Mouse (Mus musculus): ENCODE measurements at regions not wholly inside any gene's neighbourhood (a gene's known extent, or its start where the extent isn't known, plus 50 kb on each side); places are given as distances from the start of the nearest gene placed in this dataset.

GRCm38 (mm10) chr11:110702119-110702518 lies 265.7 kb upstream of the Kcnj16 start:
- no peak for ATAC-seq
- Histone ChIP-seq H3K9ac (ENCODE audit: low read depth, low read length) (no peak overlapping the region), H3K4me1 (ENCODE audit: control insufficient read depth, insufficient read depth, low read length) (no peaks in the 10 kb centered on the region), H3K27ac (ENCODE audit: low read length) (no peak overlapping the region), H3K27me3 (ENCODE audit: control insufficient read depth, insufficient read depth, low read depth, low read length) (no peaks in the 10 kb centered on the region), H3K9me3 (replicated peaks; ENCODE audit: control insufficient read depth, low read length, poor library complexity, severe bottlenecking) (no peaks in the 10 kb centered on the region), H3K36me3 (ENCODE audit: control insufficient read depth, insufficient read depth, low read length) (no peaks in the 10 kb centered on the region), H3K4me3 (ENCODE audit: low read depth, low read length) (no peak overlapping the region), H3K4me2 (ENCODE audit: low read length) (no peak overlapping the region)
- 97% methylated on average over 5 of the region's 5 CpGs for whole genome bisulfite sequencing

- 56% methylated on average over 2 of the region's 2 CpGs for WGBS
- no peaks in the 10 kb centered on the region for H3K4me1 ChIP-seq (ENCODE audit: control insufficient read depth, insufficient read depth, low read length)
- H3K4me3 ChIP-seq (ENCODE audit: low read depth, low read length) = no peak overlapping the region
- no peaks in the 10 kb centered on the region for H3K27me3 ChIP-seq (ENCODE audit: control insufficient read depth, insufficient read depth, low read depth, low read length)
- no peak overlapping the region for H3K4me2 ChIP-seq (ENCODE audit: low read length)
- no peak overlapping the region for H3K9ac ChIP-seq (ENCODE audit: low read depth, low read length)
- no peak for ATAC-seq
- no peaks in the 10 kb centered on the region for H3K9me3 ChIP-seq (replicated peaks; ENCODE audit: control insufficient read depth, low read length, poor library complexity, severe bottlenecking)
- no peaks in the 10 kb centered on the region for H3K36me3 ChIP-seq (ENCODE audit: control insufficient read depth, insufficient read depth, low read length)
- H3K27ac ChIP-seq (ENCODE audit: low read length) = no peak overlapping the region
Measured at GRCm38 (mm10) chr11:110703511-110703910, 264.3 kb upstream of the Kcnj16 start.

DNA sequence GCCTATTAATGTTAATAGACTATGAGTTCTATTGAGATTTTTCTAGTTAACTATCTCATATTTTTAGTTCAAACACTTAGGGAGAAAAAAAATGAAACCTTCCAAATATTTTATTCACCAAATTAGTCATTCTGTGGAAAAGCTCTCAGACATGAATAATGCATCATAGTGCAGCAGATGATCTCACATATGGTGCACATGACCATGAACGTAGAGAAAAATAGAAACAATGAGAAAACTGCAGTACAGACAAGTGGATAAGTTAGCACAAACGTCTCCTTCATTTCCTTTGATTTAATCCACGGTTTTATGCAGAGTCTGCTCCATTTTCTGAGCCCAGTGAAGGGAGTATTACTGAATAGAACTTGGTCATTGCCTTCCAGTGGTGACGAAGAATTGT lies 260.5 kb upstream of the Kcnj16 start:
- Histone ChIP-seq H3K4me3 (ENCODE audit: low read depth, low read length) (no peak overlapping the region), H3K27ac (ENCODE audit: low read length) (no peak overlapping the region), H3K9ac (ENCODE audit: low read depth, low read length) (no peak overlapping the region), H3K9me3 (replicated peaks; ENCODE audit: control insufficient read depth, low read length, poor library complexity, severe bottlenecking) (no peaks in the 10 kb centered on the region), H3K36me3 (ENCODE audit: control insufficient read depth, insufficient read depth, low read length) (no peaks in the 10 kb centered on the region), H3K4me2 (ENCODE audit: low read length) (no peak overlapping the region), H3K27me3 (ENCODE audit: control insufficient read depth, insufficient read depth, low read depth, low read length) (no peaks in the 10 kb centered on the region), H3K4me1 (ENCODE audit: control insufficient read depth, insufficient read depth, low read length) (no peaks in the 10 kb centered on the region)
- ATAC-seq = no peak
- 56% methylated on average over 4 of the region's 4 CpGs for WGBS

DNA sequence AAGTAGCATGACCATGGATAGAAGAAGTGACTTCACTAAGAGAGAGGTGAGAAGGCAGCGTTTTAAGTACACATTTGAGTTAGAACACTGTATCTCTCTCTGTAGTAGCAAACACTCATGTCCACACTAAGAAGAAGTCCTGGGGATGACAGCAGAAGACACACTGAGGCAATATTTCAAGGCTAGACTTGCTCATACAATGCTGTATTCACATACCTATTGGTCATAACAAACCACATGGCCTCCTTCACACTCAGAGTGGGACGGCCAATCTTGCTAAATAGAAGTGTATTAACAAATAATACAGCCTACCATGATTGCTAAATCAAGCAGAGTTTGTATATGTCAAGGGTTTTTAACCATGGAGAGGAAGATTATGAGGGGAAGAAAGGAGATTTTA lies 252.5 kb upstream of the Kcnj16 start:
- H3K36me3 ChIP-seq (ENCODE audit: control insufficient read depth, insufficient read depth, low read length) = no peaks in the 10 kb centered on the region
- no peaks in the 10 kb centered on the region for H3K9me3 ChIP-seq (replicated peaks; ENCODE audit: control insufficient read depth, low read length, poor library complexity, severe bottlenecking)
- 80% methylated on average over 2 of the region's 2 CpGs for WGBS
- H3K27ac ChIP-seq (ENCODE audit: low read length) = no peak overlapping the region
- no peak overlapping the region for H3K4me3 ChIP-seq (ENCODE audit: low read depth, low read length)
- no peaks in the 10 kb centered on the region for H3K4me1 ChIP-seq (ENCODE audit: control insufficient read depth, insufficient read depth, low read length)
- no peak overlapping the region for H3K4me2 ChIP-seq (ENCODE audit: low read length)
- H3K9ac ChIP-seq (ENCODE audit: low read depth, low read length) = no peak overlapping the region
- no peak for ATAC-seq
- no peaks in the 10 kb centered on the region for H3K27me3 ChIP-seq (ENCODE audit: control insufficient read depth, insufficient read depth, low read depth, low read length)

- WGBS = 76% methylated on average over 1 of the region's 1 CpGs
- Histone ChIP-seq H3K4me1 (ENCODE audit: control insufficient read depth, insufficient read depth, low read length) (no peaks in the 10 kb centered on the region), H3K9ac (ENCODE audit: low read depth, low read length) (no peak overlapping the region), H3K4me3 (ENCODE audit: low read depth, low read length) (no peak overlapping the region), H3K27me3 (ENCODE audit: control insufficient read depth, insufficient read depth, low read depth, low read length) (no peaks in the 10 kb centered on the region), H3K27ac (ENCODE audit: low read length) (no peak overlapping the region), H3K4me2 (ENCODE audit: low read length) (no peak overlapping the region), H3K36me3 (ENCODE audit: control insufficient read depth, insufficient read depth, low read length) (no peaks in the 10 kb centered on the region), H3K9me3 (replicated peaks; ENCODE audit: control insufficient read depth, low read length, poor library complexity, severe bottlenecking) (no peaks in the 10 kb centered on the region)
- no peak for ATAC-seq
Measured at GRCm38 (mm10) chr11:110716369-110716768, 251.5 kb upstream of the Kcnj16 start.

DNA sequence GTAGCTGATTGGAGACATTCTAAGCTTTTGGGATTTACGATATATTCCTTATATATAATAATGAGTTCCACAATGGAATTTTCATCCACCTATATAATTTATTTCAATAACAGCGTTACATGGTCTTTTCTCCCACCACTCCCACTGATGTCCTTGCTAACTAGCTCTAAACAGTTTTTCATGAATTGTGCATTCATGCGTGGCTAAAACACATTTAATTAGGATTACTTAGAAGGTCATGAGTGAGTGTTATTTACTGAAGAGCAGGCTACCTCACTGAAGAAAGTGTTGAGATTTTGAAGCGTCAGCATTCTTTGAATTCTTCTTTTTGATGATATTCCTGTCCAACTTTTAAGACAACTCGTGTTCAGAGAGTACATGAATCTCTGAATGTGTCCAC lies 245.1 kb upstream of the Kcnj16 start:
- Histone ChIP-seq H3K9me3 (replicated peaks; ENCODE audit: control insufficient read depth, low read length, poor library complexity, severe bottlenecking) (no peaks in the 10 kb centered on the region), H3K4me1 (ENCODE audit: control insufficient read depth, insufficient read depth, low read length) (no peaks in the 10 kb centered on the region), H3K4me2 (ENCODE audit: low read length) (no peak overlapping the region), H3K27ac (ENCODE audit: low read length) (no peak overlapping the region), H3K4me3 (ENCODE audit: low read depth, low read length) (no peak overlapping the region), H3K9ac (ENCODE audit: low read depth, low read length) (no peak overlapping the region), H3K36me3 (ENCODE audit: control insufficient read depth, insufficient read depth, low read length) (no peaks in the 10 kb centered on the region), H3K27me3 (ENCODE audit: control insufficient read depth, insufficient read depth, low read depth, low read length) (no peaks in the 10 kb centered on the region)
- 83% methylated on average over 5 of the region's 5 CpGs for WGBS
- ATAC-seq = no peak

DNA sequence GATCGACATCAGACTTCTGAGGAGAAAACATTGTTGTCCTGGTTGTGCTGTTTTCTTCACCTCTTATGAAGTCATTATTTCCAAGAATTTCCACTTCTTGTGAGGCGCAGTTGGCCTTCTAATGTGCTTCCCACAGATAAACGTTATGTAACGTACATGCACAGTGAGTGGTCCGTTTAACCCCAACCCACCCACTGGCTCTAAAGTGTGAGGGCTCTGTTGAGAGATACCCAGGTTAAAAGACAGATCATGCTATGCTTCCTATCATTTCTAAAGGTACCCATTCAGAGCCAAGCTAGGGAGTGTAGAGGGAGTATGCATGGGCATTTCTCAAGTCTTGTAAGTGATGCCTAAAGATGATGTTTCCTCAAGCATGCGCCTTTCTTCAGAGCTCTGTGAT lies 243.9 kb upstream of the Kcnj16 start:
- no peaks in the 10 kb centered on the region for H3K36me3 ChIP-seq (ENCODE audit: control insufficient read depth, insufficient read depth, low read length)
- no peak overlapping the region for H3K4me3 ChIP-seq (ENCODE audit: low read depth, low read length)
- ATAC-seq = no peak
- no peaks in the 10 kb centered on the region for H3K9me3 ChIP-seq (replicated peaks; ENCODE audit: control insufficient read depth, low read length, poor library complexity, severe bottlenecking)
- H3K4me2 ChIP-seq (ENCODE audit: low read length) = no peak overlapping the region
- no peak overlapping the region for H3K9ac ChIP-seq (ENCODE audit: low read depth, low read length)
- H3K27ac ChIP-seq (ENCODE audit: low read length) = no peak overlapping the region
- no peaks in the 10 kb centered on the region for H3K27me3 ChIP-seq (ENCODE audit: control insufficient read depth, insufficient read depth, low read depth, low read length)
- 92% methylated on average over 6 of the region's 6 CpGs for WGBS
- no peaks in the 10 kb centered on the region for H3K4me1 ChIP-seq (ENCODE audit: control insufficient read depth, insufficient read depth, low read length)

DNA sequence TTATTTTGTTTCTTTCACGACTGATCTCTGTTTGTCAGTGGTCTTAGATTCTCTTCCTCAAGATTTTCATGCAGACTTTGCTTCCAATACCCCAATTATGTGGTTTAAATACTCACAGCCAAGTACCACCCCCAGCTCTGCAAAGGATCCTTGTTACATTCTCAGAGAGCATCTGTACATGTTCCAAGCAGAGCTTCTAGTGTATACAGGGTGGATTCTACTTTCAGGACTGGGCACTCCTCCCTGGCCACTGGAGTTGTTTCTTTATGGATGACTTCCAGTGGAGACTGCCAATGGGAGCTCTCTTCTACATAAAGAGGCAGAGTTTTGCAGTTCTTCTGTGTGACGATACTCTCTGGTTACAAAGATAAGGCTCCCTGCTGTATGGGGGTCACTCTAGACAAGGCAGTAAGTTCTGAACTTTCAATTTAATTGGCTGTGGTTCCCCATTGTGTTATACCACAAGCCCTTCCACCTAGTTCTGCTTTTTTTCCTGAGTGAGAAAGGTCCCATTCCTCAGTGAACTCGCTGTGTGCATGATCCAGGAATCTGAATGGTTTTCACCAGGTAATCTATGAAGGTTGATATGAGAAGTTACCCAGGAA lies 240.4 kb upstream of the Kcnj16 start:
- Histone ChIP-seq H3K27ac (ENCODE audit: low read length) (no peak overlapping the region), H3K36me3 (ENCODE audit: control insufficient read depth, insufficient read depth, low read length) (no peaks in the 10 kb centered on the region), H3K4me3 (ENCODE audit: low read depth, low read length) (no peak overlapping the region), H3K9me3 (replicated peaks; ENCODE audit: control insufficient read depth, low read length, poor library complexity, severe bottlenecking) (no peaks in the 10 kb centered on the region), H3K9ac (ENCODE audit: low read depth, low read length) (no peak overlapping the region), H3K27me3 (ENCODE audit: control insufficient read depth, insufficient read depth, low read depth, low read length) (no peaks in the 10 kb centered on the region), H3K4me2 (ENCODE audit: low read length) (no peak overlapping the region), H3K4me1 (ENCODE audit: control insufficient read depth, insufficient read depth, low read length) (no peaks in the 10 kb centered on the region)
- WGBS = 87% methylated on average over 3 of the region's 3 CpGs
- ATAC-seq = no peak

DNA sequence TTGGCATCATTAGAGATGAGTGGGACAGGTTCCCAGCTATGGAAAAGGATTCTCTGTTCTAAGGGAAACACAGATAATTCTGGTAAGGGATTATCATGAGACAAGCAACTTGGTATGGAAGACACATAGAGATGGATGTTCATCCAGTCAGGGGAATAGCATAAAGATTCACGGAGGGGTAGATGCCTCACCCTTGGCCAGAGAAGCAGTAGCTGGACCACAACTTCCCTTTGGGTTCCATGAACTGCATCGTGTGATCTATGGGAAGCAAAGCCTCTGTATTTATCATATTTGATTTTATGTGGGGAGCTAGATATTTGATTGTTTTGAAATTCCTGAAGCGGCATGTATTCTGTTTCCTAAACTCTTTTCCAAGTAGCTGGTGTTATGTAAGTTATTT lies 236.3 kb upstream of the Kcnj16 start:
- no peak for ATAC-seq
- H3K4me2 ChIP-seq (ENCODE audit: low read length) = no peak overlapping the region
- no peak overlapping the region for H3K4me3 ChIP-seq (ENCODE audit: low read depth, low read length)
- H3K4me1 ChIP-seq (ENCODE audit: control insufficient read depth, insufficient read depth, low read length) = no peaks in the 10 kb centered on the region
- H3K36me3 ChIP-seq (ENCODE audit: control insufficient read depth, insufficient read depth, low read length) = no peaks in the 10 kb centered on the region
- H3K9ac ChIP-seq (ENCODE audit: low read depth, low read length) = no peak overlapping the region
- no peaks in the 10 kb centered on the region for H3K27me3 ChIP-seq (ENCODE audit: control insufficient read depth, insufficient read depth, low read depth, low read length)
- H3K9me3 ChIP-seq (replicated peaks; ENCODE audit: control insufficient read depth, low read length, poor library complexity, severe bottlenecking) = no peaks in the 10 kb centered on the region
- H3K27ac ChIP-seq (ENCODE audit: low read length) = no peak overlapping the region
- 94% methylated on average over 3 of the region's 3 CpGs for WGBS

GRCm38 (mm10) chr11:110774128-110774527 lies 193.7 kb upstream of the Kcnj16 start:
- Histone ChIP-seq H3K36me3 (ENCODE audit: control insufficient read depth, insufficient read depth, low read length) (no peaks in the 10 kb centered on the region), H3K9ac (ENCODE audit: low read depth, low read length) (no peak overlapping the region), H3K4me3 (ENCODE audit: low read depth, low read length) (no peak overlapping the region), H3K4me2 (ENCODE audit: low read length) (no peak overlapping the region), H3K9me3 (replicated peaks; ENCODE audit: control insufficient read depth, low read length, poor library complexity, severe bottlenecking) (no peaks in the 10 kb centered on the region), H3K27ac (ENCODE audit: low read length) (no peak overlapping the region), H3K4me1 (ENCODE audit: control insufficient read depth, insufficient read depth, low read length) (no peaks in the 10 kb centered on the region), H3K27me3 (ENCODE audit: control insufficient read depth, insufficient read depth, low read depth, low read length) (no peaks in the 10 kb centered on the region)
- no peak for ATAC-seq
